Mouse (Mus musculus): Measurements from ENCODE around the gene Acap2. TPM values are rescaled to one million over a fixed set of nuclear protein-coding genes. Genes with fewer than 3 reads are reported as not detected.

The Acap2 gene
- polyA plus RNA-seq, 1 experiment = 9.2 TPM

DNA sequence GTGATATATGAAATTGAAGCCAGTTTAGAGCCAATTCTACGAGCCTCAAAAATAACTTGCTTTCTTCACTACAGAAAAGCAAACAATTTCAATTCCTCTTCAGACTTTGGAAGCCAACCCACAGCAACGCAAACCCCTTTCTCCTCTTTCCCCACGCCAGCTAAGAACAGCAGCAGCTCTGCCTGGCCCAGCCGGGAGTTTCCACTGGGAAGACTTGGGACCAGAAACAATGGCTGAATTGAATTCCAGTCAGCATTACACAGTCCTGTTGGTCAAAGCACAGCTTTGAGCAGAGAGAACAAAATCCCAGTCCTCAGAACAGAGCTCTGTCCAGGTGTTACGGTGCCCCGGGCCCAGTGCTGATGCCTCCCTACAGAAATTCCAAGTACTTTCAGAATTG is 59.1 kb downstream of the Acap2 start:
- H3K36me3 ChIP-seq (ENCODE audit: control insufficient read depth, insufficient read depth, low read length) = peaks cover 13% of the 10 kb centered on the region
- WGBS = 90% methylated on average over 6 of the region's 6 CpGs
- H3K4me3 ChIP-seq (ENCODE audit: extremely low read depth, insufficient read depth, insufficient read length) = no peak overlapping the region
- no peaks in the 10 kb centered on the region for H3K27me3 ChIP-seq (ENCODE audit: control insufficient read depth, insufficient read depth, low read length)
- H3K27ac ChIP-seq (ENCODE audit: insufficient read depth, low read length) = no peak overlapping the region
- TF ChIP-seq POLR2A (IDR thresholded peaks at IDR 0.05; ENCODE audit: low read depth, low read length) = no peak
- no peak for TF ChIP-seq CTCF (IDR thresholded peaks at IDR 0.05; ENCODE audit: extremely low read depth, insufficient read depth, insufficient read length, insufficient replicate concordance)
- no peak for DNase-seq (ENCODE audit: low read depth in 1 of 2, low spot score in 2 of 2)
- no peaks in the 10 kb centered on the region; the same call in 1 of the 2 replicates for H3K4me1 ChIP-seq (ENCODE audit: control insufficient read depth, insufficient read depth, insufficient read length)

DNA sequence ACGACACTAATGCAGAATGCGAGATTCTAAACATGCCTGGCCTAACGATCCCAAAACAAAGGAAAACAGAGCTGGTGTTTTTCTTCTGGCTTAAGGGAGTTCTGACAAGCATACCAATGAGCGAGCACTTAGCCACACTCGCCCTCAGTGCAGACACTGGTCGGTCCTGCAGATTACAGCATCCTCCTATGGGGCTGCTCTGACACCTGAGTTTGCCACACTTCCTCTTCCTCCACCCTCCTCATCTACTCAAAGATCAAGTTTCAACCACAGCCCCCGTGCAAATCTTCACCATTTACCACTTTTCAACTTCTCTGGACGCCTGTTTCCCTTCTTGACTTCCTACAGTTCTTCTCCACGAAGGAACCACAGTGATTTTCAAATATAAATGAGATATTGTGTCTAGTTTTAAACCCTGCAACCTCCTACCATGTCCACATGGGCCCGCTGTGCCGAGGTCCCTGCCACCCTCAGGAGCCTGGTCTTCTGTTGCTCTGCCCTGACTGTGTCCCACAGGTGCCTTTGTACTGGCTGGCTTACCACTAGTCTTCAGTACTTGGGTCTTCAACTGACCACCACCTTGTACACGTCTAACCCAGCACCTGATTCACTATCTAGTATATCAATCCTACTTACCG is 64.3 kb downstream of the Acap2 start:
- peaks cover 22% of the 10 kb centered on the region for H3K36me3 ChIP-seq (ENCODE audit: control insufficient read depth, insufficient read depth, low read length)
- no peak for DNase-seq (ENCODE audit: low read depth in 1 of 2, low spot score in 2 of 2)
- no peak overlapping the region for H3K27ac ChIP-seq (ENCODE audit: insufficient read depth, low read length)
- no peaks in the 10 kb centered on the region for H3K27me3 ChIP-seq (ENCODE audit: control insufficient read depth, insufficient read depth, low read length)
- TF ChIP-seq CTCF (IDR thresholded peaks at IDR 0.05; ENCODE audit: extremely low read depth, insufficient read depth, insufficient read length, insufficient replicate concordance) (0 out of 2 replicates have a peak, but pooled peaks have one; percentile 3), POLR2A (IDR thresholded peaks at IDR 0.05; ENCODE audit: low read depth, low read length) (no peak)
- no peaks in the 10 kb centered on the region; the same call in 1 of the 2 replicates for H3K4me1 ChIP-seq (ENCODE audit: control insufficient read depth, insufficient read depth, insufficient read length)
- no peak overlapping the region for H3K4me3 ChIP-seq (ENCODE audit: extremely low read depth, insufficient read depth, insufficient read length)
- 42% methylated on average over 13 of the region's 13 CpGs for WGBS

DNA sequence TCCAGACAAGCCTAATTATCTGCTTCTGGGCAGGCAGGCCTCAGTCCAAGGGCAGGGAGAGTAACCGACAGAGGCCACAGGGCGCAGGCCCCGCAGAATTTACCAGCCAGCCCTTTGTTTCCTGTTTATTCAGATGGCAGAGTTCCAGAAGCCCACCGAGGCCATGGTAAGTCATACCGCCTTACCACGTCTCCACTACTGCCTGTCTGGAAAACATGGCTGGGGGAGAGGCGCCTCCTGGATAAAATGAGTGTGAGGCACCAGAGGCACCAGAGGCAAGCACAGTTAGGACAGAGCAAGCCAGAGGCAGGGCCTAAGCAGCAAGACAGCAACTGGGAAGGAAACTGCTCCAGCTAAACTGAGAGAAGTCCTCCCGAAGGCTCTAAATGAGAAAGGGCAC is 65.5 kb downstream of the Acap2 start:
- Histone ChIP-seq H3K4me1 (ENCODE audit: control insufficient read depth, insufficient read depth, insufficient read length) (no peaks in the 10 kb centered on the region; the same call in 1 of the 2 replicates), H3K27ac (ENCODE audit: insufficient read depth, low read length) (no peak overlapping the region), H3K27me3 (ENCODE audit: control insufficient read depth, insufficient read depth, low read length) (no peaks in the 10 kb centered on the region), H3K36me3 (ENCODE audit: control insufficient read depth, insufficient read depth, low read length) (peaks cover 22% of the 10 kb centered on the region), H3K4me3 (ENCODE audit: extremely low read depth, insufficient read depth, insufficient read length) (no peak overlapping the region)
- no peak for DNase-seq (ENCODE audit: low read depth in 1 of 2, low spot score in 2 of 2)
- WGBS = 85% methylated on average over 8 of the region's 8 CpGs
- TF ChIP-seq POLR2A (IDR thresholded peaks at IDR 0.05; ENCODE audit: low read depth, low read length) = no peak
- TF ChIP-seq CTCF (IDR thresholded peaks at IDR 0.05; ENCODE audit: extremely low read depth, insufficient read depth, insufficient read length, insufficient replicate concordance) = no peak

DNA sequence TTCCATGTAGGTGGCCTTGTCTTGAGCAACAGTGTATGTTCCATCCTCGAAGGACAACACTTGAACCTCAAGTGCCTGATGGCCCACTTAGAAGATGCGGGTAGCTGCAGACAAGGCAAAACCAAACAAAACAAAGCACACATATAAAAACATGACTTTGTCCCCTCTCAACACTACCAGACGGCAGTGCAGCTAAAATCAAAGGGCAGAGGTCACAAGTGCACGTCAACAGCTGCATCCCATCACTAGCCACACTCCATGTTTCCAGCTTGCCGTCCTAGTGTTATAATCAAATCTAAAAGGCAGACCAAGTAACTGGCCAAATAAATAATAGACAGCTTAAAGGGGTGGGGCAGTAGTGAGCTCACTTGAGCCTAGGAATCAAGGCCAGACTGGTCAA is 69.5 kb downstream of the Acap2 start:
- H3K27ac ChIP-seq (ENCODE audit: insufficient read depth, low read length) = no peak overlapping the region
- H3K4me3 ChIP-seq (ENCODE audit: extremely low read depth, insufficient read depth, insufficient read length) = no peak overlapping the region
- WGBS = 88% methylated on average over 5 of the region's 5 CpGs
- no peak for TF ChIP-seq CTCF (IDR thresholded peaks at IDR 0.05; ENCODE audit: extremely low read depth, insufficient read depth, insufficient read length, insufficient replicate concordance)
- no peak for TF ChIP-seq POLR2A (IDR thresholded peaks at IDR 0.05; ENCODE audit: low read depth, low read length)
- H3K4me1 ChIP-seq (ENCODE audit: control insufficient read depth, insufficient read depth, insufficient read length) = no peaks in the 10 kb centered on the region
- peaks cover 18% of the 10 kb centered on the region for H3K36me3 ChIP-seq (ENCODE audit: control insufficient read depth, insufficient read depth, low read length)
- no peak for DNase-seq (ENCODE audit: low read depth in 1 of 2, low spot score in 2 of 2)
- no peaks in the 10 kb centered on the region for H3K27me3 ChIP-seq (ENCODE audit: control insufficient read depth, insufficient read depth, low read length)

DNA sequence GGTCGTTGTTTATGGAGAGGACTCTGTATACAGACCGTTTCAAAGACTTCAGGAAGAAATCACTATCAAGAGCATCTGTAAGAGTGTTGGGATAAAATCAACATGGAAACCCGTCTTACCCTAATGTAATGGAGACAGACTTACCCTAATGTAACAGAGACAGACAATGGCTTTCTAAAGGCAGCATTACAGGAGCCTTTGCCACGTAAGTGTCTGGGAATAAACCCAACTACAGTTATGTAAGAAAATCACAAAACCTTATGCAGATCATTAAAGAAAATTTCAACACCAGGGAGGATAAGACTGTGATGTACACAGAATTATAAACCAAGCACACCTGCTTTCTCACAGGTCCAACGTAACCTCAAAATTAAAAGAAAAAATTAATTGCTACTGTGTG is 72.9 kb downstream of the Acap2 start:
- no peak for DNase-seq (ENCODE audit: low read depth in 1 of 2, low spot score in 2 of 2)
- no peak overlapping the region for H3K4me3 ChIP-seq (ENCODE audit: extremely low read depth, insufficient read depth, insufficient read length)
- 91% methylated on average over 5 of the region's 5 CpGs for WGBS
- H3K4me1 ChIP-seq (ENCODE audit: control insufficient read depth, insufficient read depth, insufficient read length) = no peaks in the 10 kb centered on the region
- TF ChIP-seq CTCF (IDR thresholded peaks at IDR 0.05; ENCODE audit: extremely low read depth, insufficient read depth, insufficient read length, insufficient replicate concordance) (no peak), POLR2A (IDR thresholded peaks at IDR 0.05; ENCODE audit: low read depth, low read length) (no peak)
- no peaks in the 10 kb centered on the region; the same call in 1 of the 2 replicates for H3K27me3 ChIP-seq (ENCODE audit: control insufficient read depth, insufficient read depth, low read length)
- no peak overlapping the region for H3K27ac ChIP-seq (ENCODE audit: insufficient read depth, low read length)
- H3K36me3 ChIP-seq (ENCODE audit: control insufficient read depth, insufficient read depth, low read length) = peaks cover 17% of the 10 kb centered on the region

DNA sequence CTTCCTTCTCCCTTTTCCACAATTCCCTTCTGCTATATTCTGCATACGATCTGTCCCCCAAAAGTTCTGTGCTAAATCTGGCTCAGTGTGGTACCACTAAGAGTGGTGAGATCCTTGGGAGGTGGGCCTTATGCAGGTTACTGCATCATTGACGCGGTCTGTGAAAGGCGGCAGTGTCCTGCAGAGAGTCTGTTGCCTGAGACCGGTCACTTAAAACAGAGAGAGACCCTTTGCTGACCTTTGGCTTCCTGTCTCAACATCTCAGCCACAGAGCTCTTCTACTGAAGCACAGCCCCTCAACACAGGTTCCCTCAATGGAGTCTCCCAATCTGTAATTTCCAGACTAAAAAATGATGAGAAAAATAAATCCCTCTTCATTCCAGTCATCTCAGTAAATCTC is 76.1 kb downstream of the Acap2 start:
- H3K4me3 ChIP-seq (ENCODE audit: extremely low read depth, insufficient read depth, insufficient read length) = no peak overlapping the region
- WGBS = 95% methylated on average over 5 of the region's 5 CpGs
- H3K27ac ChIP-seq (ENCODE audit: insufficient read depth, low read length) = no peak overlapping the region
- no peaks in the 10 kb centered on the region; the same call in 1 of the 2 replicates for H3K27me3 ChIP-seq (ENCODE audit: control insufficient read depth, insufficient read depth, low read length)
- no peak for DNase-seq (ENCODE audit: low read depth in 1 of 2, low spot score in 2 of 2)
- H3K4me1 ChIP-seq (ENCODE audit: control insufficient read depth, insufficient read depth, insufficient read length) = no peaks in the 10 kb centered on the region
- peaks cover 18% of the 10 kb centered on the region for H3K36me3 ChIP-seq (ENCODE audit: control insufficient read depth, insufficient read depth, low read length)
- TF ChIP-seq CTCF (IDR thresholded peaks at IDR 0.05; ENCODE audit: extremely low read depth, insufficient read depth, insufficient read length, insufficient replicate concordance) = no peak

DNA sequence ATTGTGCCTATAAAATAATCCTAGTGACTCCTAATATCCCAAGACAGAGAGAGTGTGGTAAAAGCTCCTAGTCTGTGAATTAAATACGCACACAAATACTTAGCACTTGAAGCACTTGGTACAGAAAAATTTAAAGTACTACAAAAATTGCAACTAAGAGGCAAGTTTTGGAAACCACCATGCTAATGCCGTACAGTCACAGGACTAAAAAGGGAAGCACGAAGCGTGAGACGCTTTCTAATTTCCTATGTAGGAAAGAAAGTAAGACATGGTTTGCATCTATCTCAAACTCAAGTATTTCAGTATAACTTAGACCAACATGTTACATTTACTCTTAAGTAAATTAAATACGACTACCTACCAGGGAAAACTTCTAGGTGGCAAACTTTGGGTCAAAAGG is 79.4 kb downstream of the Acap2 start:
- no peaks in the 10 kb centered on the region; the same call in 1 of the 2 replicates for H3K27me3 ChIP-seq (ENCODE audit: control insufficient read depth, insufficient read depth, low read length)
- H3K4me3 ChIP-seq (ENCODE audit: extremely low read depth, insufficient read depth, insufficient read length) = no peak overlapping the region
- peaks cover 19% of the 10 kb centered on the region for H3K36me3 ChIP-seq (ENCODE audit: control insufficient read depth, insufficient read depth, low read length)
- no peaks in the 10 kb centered on the region for H3K4me1 ChIP-seq (ENCODE audit: control insufficient read depth, insufficient read depth, insufficient read length)
- no peak for DNase-seq (ENCODE audit: low read depth in 1 of 2, low spot score in 2 of 2)
- no peak overlapping the region for H3K27ac ChIP-seq (ENCODE audit: insufficient read depth, low read length)
- no peak for TF ChIP-seq POLR2A (IDR thresholded peaks at IDR 0.05; ENCODE audit: low read depth, low read length)
- no peak for TF ChIP-seq CTCF (IDR thresholded peaks at IDR 0.05; ENCODE audit: extremely low read depth, insufficient read depth, insufficient read length, insufficient replicate concordance)
- WGBS = 93% methylated on average over 6 of the region's 6 CpGs
